Mouse (Mus musculus) erythroid progenitor cell, adult 5-6 weeks (primary cell): Measurements from ENCODE around the gene Adcy1. TPM values are rescaled to one million over a fixed set of nuclear protein-coding genes. Genes with fewer than 3 reads are reported as not detected.
"Not testable (repeated sequence)": the region's sequence is repeated elsewhere in the genome, so short reads cannot be mapped to it uniquely, and the experiment has no call there.

Experiments
- ATAC-seq: replicated peaks from 2 replicates; pipeline ENCODE4 v1.8.0; 2016; ENCODE audit warnings: moderate number of reproducible peaks, mild to moderate bottlenecking, moderate TSS enrichment, inconsistent platforms; ENCODE audit not compliant: poor library complexity, low FRiP score, severe bottlenecking
- total RNA-seq, 2 experiments: library from RNA; stranded (forward) in 1 of 2; stranded (reverse) in 1 of 2; fragments of 150-400 nt in 1 of 2; fragments of 186-747, 209-891 nt in 1 of 2; gene quantifications; 2 replicates each; pipeline versions ENCODE4 v1.2.3 to v1.2.4; 2015 to 2017; ENCODE audit warnings: low replicate concordance in 2 of 2

The Adcy1 gene
- total RNA-seq, 2 experiments from 2014 or later = not detected

GRCm38 (mm10) chr11:7211211-7211610 lies 147.9 kb downstream of the Adcy1 start:
- no peak for ATAC-seq

DNA sequence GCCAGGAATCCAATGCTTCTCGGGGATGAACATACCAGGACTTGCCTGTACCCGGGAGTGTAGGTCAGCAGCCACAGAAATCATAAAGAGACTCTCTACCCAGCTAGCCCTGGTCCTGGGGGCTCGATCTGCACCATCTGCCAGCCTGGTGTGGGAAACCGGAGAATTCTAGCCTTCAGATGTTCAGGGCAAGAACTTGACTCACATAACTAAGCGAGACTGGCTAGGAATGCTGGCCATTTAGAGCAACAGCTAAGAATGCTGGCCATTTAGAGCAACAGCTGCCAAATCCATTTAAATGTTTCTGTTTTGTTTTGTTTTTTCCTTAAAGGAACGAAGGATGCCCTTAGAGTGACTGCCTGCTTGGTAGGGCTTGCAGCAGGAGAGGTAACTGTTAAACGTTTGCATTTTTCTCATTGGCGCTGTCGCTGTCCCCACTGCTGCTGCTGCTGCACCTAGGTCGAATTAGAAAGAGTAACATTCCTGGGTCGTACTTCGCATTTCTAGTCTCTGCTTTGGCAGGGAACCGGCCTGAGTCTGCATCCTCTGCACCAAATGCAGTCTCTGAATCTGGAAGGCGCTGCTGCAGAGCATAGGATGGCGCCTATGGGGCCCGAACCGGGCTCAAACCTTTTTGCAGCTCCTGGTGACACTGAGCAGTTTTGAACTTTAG lies 149.0 kb downstream of the Adcy1 start:
- no peak for ATAC-seq

GRCm38 (mm10) chr11:7213161-7213500 lies 149.8 kb downstream of the Adcy1 start:
- ATAC-seq = no peak

DNA sequence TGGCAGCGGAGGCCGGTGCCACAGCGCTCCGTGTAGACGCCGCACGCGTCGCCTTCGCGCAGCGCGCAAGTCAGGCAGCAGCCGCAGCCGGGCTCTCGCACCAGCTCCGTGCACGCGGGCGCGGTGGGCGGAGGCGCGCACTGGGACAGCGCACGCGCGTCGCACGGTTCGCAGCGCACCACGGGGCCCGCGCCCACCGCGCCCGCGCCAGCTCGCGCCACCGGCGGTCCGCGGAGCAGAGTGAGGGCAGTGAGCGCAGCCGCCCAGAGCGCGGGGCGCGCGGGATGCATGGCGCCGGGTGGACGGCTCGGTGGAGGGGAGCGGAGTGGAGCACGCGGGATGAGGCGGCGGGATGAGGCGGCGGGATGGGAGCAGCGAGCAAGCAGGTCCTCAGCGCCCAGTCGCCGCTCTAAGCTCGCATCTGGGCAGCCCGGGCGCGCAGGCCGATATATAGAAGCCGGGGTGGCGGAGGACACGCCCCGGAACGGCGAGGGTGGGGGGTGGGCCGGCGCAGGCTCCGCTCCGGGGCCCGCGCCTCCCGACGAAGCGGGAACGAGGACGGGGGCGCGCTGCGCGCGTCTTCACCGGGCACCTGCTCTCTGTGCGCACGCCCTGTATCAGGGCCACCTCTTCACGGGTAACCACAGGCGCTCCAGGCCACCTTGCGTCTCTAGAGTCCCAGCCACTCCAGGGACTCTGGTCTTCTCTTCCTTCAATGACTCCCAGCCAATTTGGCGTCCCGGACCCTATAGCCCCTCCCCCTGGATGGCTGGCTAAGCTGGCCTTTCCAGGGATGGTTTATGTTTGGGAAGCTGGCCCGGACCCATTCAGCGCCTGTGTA lies 150.4 kb downstream of the Adcy1 start, which contains the start of gene Igfbp3:
Gene Igfbp3, minus strand, starts transcription at position 423 of the 841 bp plus-strand sequence.
- ATAC-seq = no peak

DNA sequence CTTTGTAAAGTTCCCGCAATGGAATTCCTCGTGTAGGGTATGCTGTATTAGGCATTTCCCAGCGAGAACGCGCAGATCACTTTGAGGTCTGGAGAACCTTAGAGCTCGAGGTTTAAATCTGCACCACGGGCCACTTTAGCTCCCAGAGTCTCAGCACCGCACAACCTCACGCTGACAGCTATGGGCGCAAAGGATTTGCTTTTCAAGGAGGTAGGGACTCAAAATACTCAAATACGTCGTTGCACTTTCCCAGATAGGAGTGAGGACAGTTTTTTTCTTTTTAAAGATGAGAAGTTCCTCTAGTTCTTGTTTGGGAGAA lies 151.0 kb downstream of the Adcy1 start:
- no peak for ATAC-seq

DNA sequence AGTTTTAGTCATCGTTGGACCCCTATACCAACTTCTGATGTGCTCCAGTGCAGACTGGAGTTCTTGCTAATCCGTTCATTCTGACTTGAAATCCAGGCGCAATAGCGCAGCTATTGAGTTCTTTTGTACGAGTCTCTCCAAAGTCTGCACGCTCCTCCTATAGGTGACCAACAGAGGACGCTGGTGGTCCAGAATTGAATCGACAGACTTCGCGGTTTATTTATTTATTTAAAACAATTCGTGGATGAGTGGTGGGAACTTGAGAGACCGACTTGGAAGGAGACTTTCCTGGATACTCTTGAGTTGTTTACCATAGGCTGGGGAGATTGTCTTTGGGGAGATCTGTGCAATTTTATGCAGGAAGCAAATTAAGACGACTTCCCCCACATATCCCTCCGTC lies 151.5 kb downstream of the Adcy1 start:
- ATAC-seq = no peak

GRCm38 (mm10) chr11:7215703-7216102 lies 152.4 kb downstream of the Adcy1 start:
- ATAC-seq = no peak

GRCm38 (mm10) chr11:7221826-7222225 lies 158.5 kb downstream of the Adcy1 start:
- not testable (repeated sequence) for ATAC-seq

DNA sequence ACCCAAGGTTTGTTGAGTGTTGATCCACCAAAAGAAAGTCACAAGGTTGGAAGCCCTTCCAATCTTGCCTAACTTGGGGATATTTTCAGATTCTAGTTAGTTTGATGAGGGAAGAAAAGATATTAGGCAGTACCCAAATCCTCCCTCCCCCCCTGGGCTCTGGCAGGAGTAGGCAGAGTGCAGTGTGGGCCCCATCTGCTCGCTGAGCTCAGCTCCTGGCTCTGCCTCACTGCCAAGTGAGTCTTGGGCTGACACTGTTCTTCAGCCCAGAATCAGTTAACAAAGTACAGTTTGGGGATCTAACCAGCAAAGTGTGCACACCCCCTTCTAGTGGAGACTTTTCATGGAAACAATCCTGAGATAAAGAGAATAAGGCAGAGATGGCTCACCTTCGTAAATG lies 162.9 kb downstream of the Adcy1 start:
- no peak for ATAC-seq

DNA sequence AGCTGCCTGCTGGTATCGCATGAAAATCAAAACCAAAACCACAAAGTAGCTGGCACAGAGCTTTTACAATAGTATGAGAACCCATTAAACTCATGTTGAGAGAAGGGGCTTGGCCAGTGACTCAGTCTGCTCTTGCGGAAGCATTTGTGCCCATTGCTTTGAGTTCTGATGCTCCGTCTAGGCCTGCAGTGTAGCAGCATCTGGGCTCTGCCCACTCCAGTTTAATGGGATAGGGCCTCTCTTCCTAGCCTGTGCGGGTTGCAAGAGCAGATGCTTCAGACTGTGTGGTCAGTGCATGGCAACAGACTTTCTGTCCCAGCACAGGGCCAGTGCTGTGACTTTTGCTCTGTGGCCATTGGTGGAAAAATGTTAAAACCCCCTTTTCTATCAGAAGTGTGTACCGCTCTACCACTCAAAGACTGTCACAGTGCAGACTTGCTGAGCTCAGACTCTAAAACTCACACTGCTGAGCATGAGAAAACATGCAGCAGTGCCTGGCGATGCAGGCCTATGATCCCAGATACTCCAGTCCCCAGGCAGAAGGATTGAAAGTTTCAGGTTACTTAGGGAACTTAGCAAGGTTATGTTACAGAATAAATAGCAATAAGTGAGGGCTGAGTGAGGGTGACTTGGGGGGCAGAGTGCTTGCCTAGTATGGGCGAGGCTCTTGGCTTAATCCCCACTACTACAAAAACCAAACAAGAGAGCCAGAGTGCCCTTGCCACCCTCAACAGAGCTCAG lies 163.7 kb downstream of the Adcy1 start:
- no peak for ATAC-seq

- ATAC-seq = no peak
Observed at GRCm38 (mm10) chr11:7228107-7228506, 164.8 kb downstream of the Adcy1 start.

Other genes starting within 250 kb of the Adcy1 start
- gene Gm11983, start 225.8 kb upstream of the Adcy1 start, total RNA-seq (2015; ENCODE audit: low replicate concordance) = not detected in 2 replicates
- not detected in 2 replicates for gene Gm11983, start 225.8 kb upstream of the Adcy1 start, total RNA-seq (2017; ENCODE audit: low replicate concordance)
- not detected in 2 replicates for gene Gm11985, start 125.1 kb downstream of the Adcy1 start, total RNA-seq (2015; ENCODE audit: low replicate concordance)
- gene Gm11985, start 125.1 kb downstream of the Adcy1 start, total RNA-seq (2017; ENCODE audit: low replicate concordance) = not detected in 2 replicates
- not detected in 2 replicates for gene Igfbp1, start 134.3 kb downstream of the Adcy1 start, total RNA-seq (2015; ENCODE audit: low replicate concordance)
- gene Igfbp1, start 134.3 kb downstream of the Adcy1 start, total RNA-seq (2017; ENCODE audit: low replicate concordance) = not detected in 2 replicates
- 1.1 TPM in 1 of 2 replicates, not detected in the other for gene Igfbp3, start 150.4 kb downstream of the Adcy1 start, total RNA-seq (2015; ENCODE audit: low replicate concordance)
- gene Igfbp3, start 150.4 kb downstream of the Adcy1 start, total RNA-seq (2017; ENCODE audit: low replicate concordance) = not detected in 2 replicates